Mouse (Mus musculus) layer of hippocampus, postnatal 10 days (tissue): ENCODE measurements at regions not wholly inside any gene's neighbourhood (a gene's known extent, or its start where the extent isn't known, plus 50 kb on each side); places are given as distances from the start of the nearest gene placed in this dataset.

Source experiments
- DNase-seq, 2 experiments: peaks; one replicate each; pipeline ENCODE4 v3.0.0; 2021; ENCODE audit warnings: low spot score in 2 of 2

DNA sequence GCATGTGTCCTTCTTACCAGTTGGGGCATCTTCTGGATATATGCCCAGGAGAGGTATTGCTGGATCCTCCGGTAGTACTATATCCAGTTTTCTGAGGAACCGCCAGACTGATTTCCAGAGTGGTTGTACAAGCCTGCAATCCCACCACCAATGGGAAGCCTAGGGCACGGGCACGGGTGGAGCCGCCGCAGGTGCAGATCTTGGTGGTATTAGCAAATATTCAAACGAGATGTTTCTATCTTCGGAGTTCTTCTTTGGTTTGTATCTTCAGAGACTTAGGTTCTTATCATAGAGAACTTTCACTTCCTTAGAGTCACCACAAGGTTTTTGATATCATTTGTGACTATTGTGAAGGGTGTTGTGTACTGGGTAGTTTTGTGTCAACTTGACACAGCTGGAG, 103.1 kb downstream of the Btbd35f12 start:
- peak in 1 of 2 experiments; percentile 8 for DNase-seq
